Mouse (Mus musculus): ENCODE measurements around the gene Acot6. TPM values are rescaled to one million over a fixed set of nuclear protein-coding genes. Genes with fewer than 3 reads are reported as not detected.
"Not testable (repeated sequence)": the region's sequence is repeated elsewhere in the genome, so short reads cannot be mapped to it uniquely, and the experiment has no call there.

The Acot6 gene
- 1 to 10 TPM; 5.2 to 5.5 TPM for total RNA-seq (2021)
- long read RNA-seq, partial matches to known transcripts: 0 of 4 reads
- long read RNA-seq, other reads (novel, unspliced or antisense): 0 of 4 reads

GRCm38 (mm10) chr12:84100604-84101492 lies at the start of gene Acot6:
Gene Acot6 (plus strand): TSS chr12:84100654.
- DNase-seq (ENCODE audit: low spot score in 2 of 2): peak; percentile 18 to 49

- not testable (repeated sequence) for DNase-seq (ENCODE audit: low spot score in 2 of 2)
Observed at GRCm38 (mm10) chr12:84050744-84051143, 49.7 kb upstream of the Acot6 start.

- no peak for DNase-seq (ENCODE audit: low spot score in 2 of 2)
Observed at GRCm38 (mm10) chr12:84051937-84052474, 48.4 kb upstream of the Acot6 start, which contains the start of gene Acot3. Gene Acot3 (plus strand): TSS chr12:84052144.

- no peak for DNase-seq (ENCODE audit: low spot score in 2 of 2)
Observed at GRCm38 (mm10) chr12:84052609-84053008, 47.8 kb upstream of the Acot6 start.

GRCm38 (mm10) chr12:84053173-84053572 lies 47.3 kb upstream of the Acot6 start:
- peak in 1 of 2 experiments; percentile 23 for DNase-seq (ENCODE audit: low spot score in 2 of 2)

- peak in 1 of 2 experiments; percentile 36 for DNase-seq (ENCODE audit: low spot score in 2 of 2)
Observed at GRCm38 (mm10) chr12:84053679-84054391, 46.6 kb upstream of the Acot6 start.

- DNase-seq (ENCODE audit: low spot score in 2 of 2): peak in 1 of 2 experiments; percentile 35
Observed at GRCm38 (mm10) chr12:84060946-84061345, 39.5 kb upstream of the Acot6 start.

- DNase-seq (ENCODE audit: low spot score in 2 of 2): no peak
Observed at GRCm38 (mm10) chr12:84062336-84062735, 38.1 kb upstream of the Acot6 start.

- no peak for DNase-seq (ENCODE audit: low spot score in 2 of 2)
Observed at GRCm38 (mm10) chr12:84063228-84063627, 37.2 kb upstream of the Acot6 start.

- DNase-seq (ENCODE audit: low spot score in 2 of 2): no peak
Observed at GRCm38 (mm10) chr12:84063833-84064232, 36.6 kb upstream of the Acot6 start.

- DNase-seq (ENCODE audit: low spot score in 2 of 2): no peak
Observed at GRCm38 (mm10) chr12:84064621-84065020, 35.8 kb upstream of the Acot6 start.

GRCm38 (mm10) chr12:84067752-84068151 lies 32.7 kb upstream of the Acot6 start:
- no peak for DNase-seq (ENCODE audit: low spot score in 2 of 2)

- DNase-seq (ENCODE audit: low spot score in 2 of 2): no peak
Observed at GRCm38 (mm10) chr12:84068296-84068695, 32.2 kb upstream of the Acot6 start.

GRCm38 (mm10) chr12:84068986-84069385 lies 31.5 kb upstream of the Acot6 start, which contains the start of gene Acot5:
Gene Acot5 (plus strand): TSS chr12:84069325.
- DNase-seq (ENCODE audit: low spot score in 2 of 2): no peak

- DNase-seq (ENCODE audit: low spot score in 2 of 2): peak in 1 of 2 experiments; percentile 53
Observed at GRCm38 (mm10) chr12:84069582-84069981, 30.9 kb upstream of the Acot6 start.

GRCm38 (mm10) chr12:84071696-84072095 lies 28.8 kb upstream of the Acot6 start:
- peak; percentile 51 to 82 for DNase-seq (ENCODE audit: low spot score in 2 of 2)

GRCm38 (mm10) chr12:84077371-84077990 lies 23.0 kb upstream of the Acot6 start:
- no peak for DNase-seq (ENCODE audit: low spot score in 2 of 2)

- DNase-seq (ENCODE audit: low spot score in 2 of 2): no peak
Observed at GRCm38 (mm10) chr12:84083842-84084241, 16.6 kb upstream of the Acot6 start.

- DNase-seq (ENCODE audit: low spot score in 2 of 2): no peak
Observed at GRCm38 (mm10) chr12:84084581-84084980, 15.9 kb upstream of the Acot6 start.

GRCm38 (mm10) chr12:84094666-84095065 lies 5.8 kb upstream of the Acot6 start:
- not testable (repeated sequence) for DNase-seq (ENCODE audit: low spot score in 2 of 2)

- no peak for DNase-seq (ENCODE audit: low spot score in 2 of 2)
Observed at GRCm38 (mm10) chr12:84099605-84100004, 849 bp upstream of the Acot6 start.

All from layer of hippocampus, adult 18-20 months (tissue).